Mouse (Mus musculus) midbrain, embryonic 13.5 days (tissue): Measurements from ENCODE around the gene Poc1b. TPM values are rescaled to one million over a fixed set of nuclear protein-coding genes. Genes with fewer than 3 reads are reported as not detected.

Source experiments
- ATAC-seq: fragments of 200-750 bp; cut with Nextera tagmentation; 2 replicates; pipeline ENCODE4 v1.8.0; 2017; ENCODE audit warnings: mild to moderate bottlenecking, moderate TSS enrichment, moderate library complexity
- H3K27ac ChIP-seq: fragments of 300-500 bp; sonication (generic); 2 replicates; pipeline ENCODE4 v1.5.1; 2015; ENCODE audit warnings: inconsistent platforms, mild to moderate bottlenecking, moderate library complexity
- H3K27me3 ChIP-seq: fragments of 300-500 bp; sonication (generic); 2 replicates; pipeline ENCODE4 v1.6.1; 2015; ENCODE audit warnings: mild to moderate bottlenecking, inconsistent platforms
- H3K36me3 ChIP-seq: fragments of 300-500 bp; sonication (generic); 2 replicates; pipeline ENCODE4 v1.6.1; 2015; ENCODE audit warnings: mild to moderate bottlenecking, inconsistent platforms
- H3K4me1 ChIP-seq: fragments of 300-500 bp; sonication (generic); replicated peaks from 2 replicates; pipeline ENCODE4 v1.6.1; 2015; ENCODE audit warnings: inconsistent platforms
- H3K4me2 ChIP-seq: fragments of 300-500 bp; sonication (generic); replicated peaks from 2 replicates; pipeline ENCODE4 v1.6.1; 2015; ENCODE audit warnings: moderate library complexity, mild to moderate bottlenecking, inconsistent platforms
- H3K4me3 ChIP-seq: fragments of 300-500 bp; sonication (generic); replicated peaks from 2 replicates; pipeline ENCODE4 v1.5.1; 2015; ENCODE audit warnings: mild to moderate bottlenecking, inconsistent platforms
- H3K9ac ChIP-seq: fragments of 300-500 bp; sonication (generic); replicated peaks from 2 replicates; pipeline ENCODE4 v1.6.1; 2015; ENCODE audit warnings: mild to moderate bottlenecking, inconsistent platforms
- H3K9me3 ChIP-seq: fragments of 300-500 bp; sonication (generic); 2 replicates; pipeline ENCODE4 v1.6.1; 2016; ENCODE audit warnings: mild to moderate bottlenecking, inconsistent platforms
- WGBS: fragments of 180-500 bp; shearing (Covaris S2); methylation state at CpG from one replicate; pipeline ENCODE4 v1.1.7; 2015; 5-methylcytosine and 5-hydroxymethylcytosine counted together
- polyA plus RNA-seq: library from polyadenylated mRNA; unstranded; fragments of >200 nt; fragmentation: Nextera tagmentation; extraction: Ambion mirVana; gene quantifications from 2 replicates; pipeline ENCODE4 v1.2.1, GENCODE M21; 2015

Poc1b gene
- polyA plus RNA-seq, 1 experiment from 2014 or later, result 13.7 TPM

DNA sequence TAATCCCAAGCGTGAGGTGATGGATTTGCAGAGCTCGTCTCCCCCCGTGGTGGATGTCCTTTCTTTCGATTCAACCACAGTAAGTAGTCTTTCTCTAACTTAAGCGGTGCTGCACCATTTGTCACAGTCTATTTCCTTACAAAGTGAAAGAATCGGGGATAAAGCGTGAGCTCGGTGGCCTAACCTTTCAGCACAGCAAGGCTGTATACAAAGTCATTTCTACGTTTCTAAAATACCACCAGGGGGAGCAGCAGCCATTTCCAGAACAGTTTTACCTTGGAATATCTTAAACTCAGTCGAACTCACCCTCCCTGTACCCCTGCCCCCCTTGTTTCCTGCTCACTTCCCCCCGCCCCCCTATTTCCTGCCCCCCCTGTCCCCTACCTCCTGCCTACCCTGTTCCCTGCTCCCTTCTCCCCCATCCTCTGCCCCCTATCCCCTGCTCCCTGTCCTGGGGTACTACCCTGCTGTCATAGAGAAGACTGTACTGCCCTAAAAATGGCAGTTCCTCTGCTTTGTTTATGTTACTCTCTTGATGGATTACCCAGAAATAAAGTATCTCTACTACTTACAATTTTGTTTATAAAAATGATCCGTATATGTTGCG lies 58.1 kb downstream of the Poc1b start:
- peak; percentile 75 for ATAC-seq
- no peak overlapping the region for H3K4me2 ChIP-seq
- peaks cover 3% of the 10 kb centered on the region for H3K36me3 ChIP-seq
- no peak overlapping the region for H3K4me3 ChIP-seq
- no peaks in the 10 kb centered on the region for H3K9me3 ChIP-seq
- H3K27ac ChIP-seq, result no peak overlapping the region
- H3K4me1 ChIP-seq, result 0 out of 2 replicates have a peak, but pooled peaks cover 6% of the 10 kb centered on the region
- H3K9ac ChIP-seq, result no peak overlapping the region
- 30% methylated on average over 13 of the region's 13 CpGs for WGBS
- no peaks in the 10 kb centered on the region for H3K27me3 ChIP-seq

DNA sequence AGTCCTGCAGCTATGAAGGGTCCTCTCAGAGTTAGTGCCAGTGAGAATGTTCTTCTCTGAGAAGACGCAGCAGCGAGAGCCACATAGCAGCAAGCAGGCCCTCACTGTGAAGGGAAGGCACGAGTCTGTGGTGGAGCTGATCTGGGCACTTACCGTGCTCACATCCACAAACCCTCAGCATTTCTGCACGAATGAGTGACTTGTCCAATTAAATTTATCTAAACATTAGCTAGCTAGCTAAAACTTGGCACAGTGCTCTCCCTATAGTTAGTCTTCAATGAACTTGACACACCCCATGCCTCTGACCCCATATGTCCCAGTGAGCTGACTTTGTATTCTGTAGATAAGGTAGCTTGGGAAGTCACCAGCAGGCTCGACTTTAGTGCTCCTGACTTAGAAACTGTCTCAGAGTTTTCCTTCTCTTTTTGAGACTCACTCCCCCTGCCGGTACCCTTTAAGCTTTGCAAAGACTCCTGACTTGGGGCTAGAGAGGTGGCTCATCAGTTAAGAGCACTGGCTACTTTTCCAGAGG lies 59.0 kb downstream of the Poc1b start:
- no peaks in the 10 kb centered on the region for H3K9me3 ChIP-seq
- 0 out of 2 replicates have a peak, but pooled peaks cover 6% of the 10 kb centered on the region for H3K4me1 ChIP-seq
- WGBS, result 78% methylated on average over 7 of the region's 7 CpGs
- no peak overlapping the region for H3K27ac ChIP-seq
- no peak overlapping the region for H3K4me2 ChIP-seq
- no peak overlapping the region for H3K9ac ChIP-seq
- H3K36me3 ChIP-seq, result no peaks in the 10 kb centered on the region
- no peak overlapping the region for H3K4me3 ChIP-seq
- H3K27me3 ChIP-seq, result no peaks in the 10 kb centered on the region
- no peak for ATAC-seq

DNA sequence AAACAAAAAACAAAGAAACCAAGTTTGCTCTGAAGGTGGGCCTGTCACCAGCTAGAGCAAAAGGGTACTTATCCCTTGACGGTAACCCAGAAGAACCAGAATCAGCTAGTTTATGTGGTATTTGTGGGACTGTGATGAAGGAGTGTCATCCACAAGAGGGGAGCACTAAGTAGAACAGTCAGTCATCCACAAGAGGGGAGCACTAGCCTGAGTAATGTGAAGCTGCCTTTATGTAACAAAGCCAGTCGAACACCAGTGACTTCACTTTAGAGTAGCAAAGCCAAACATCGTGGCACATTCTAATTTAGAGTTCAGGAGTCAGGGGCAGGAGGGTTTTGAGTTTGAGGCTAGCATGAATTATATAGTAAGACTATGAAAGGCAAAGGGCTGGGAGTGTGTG lies 59.6 kb downstream of the Poc1b start:
- no peaks in the 10 kb centered on the region for H3K27me3 ChIP-seq
- no peak for ATAC-seq
- WGBS, result 74% methylated on average over 3 of the region's 3 CpGs
- H3K9ac ChIP-seq, result no peak overlapping the region
- H3K4me3 ChIP-seq, result no peak overlapping the region
- H3K9me3 ChIP-seq, result no peaks in the 10 kb centered on the region
- no peak overlapping the region for H3K4me2 ChIP-seq
- H3K4me1 ChIP-seq, result 0 out of 2 replicates have a peak, but pooled peaks cover 7% of the 10 kb centered on the region
- no peak overlapping the region for H3K27ac ChIP-seq
- no peaks in the 10 kb centered on the region for H3K36me3 ChIP-seq

DNA sequence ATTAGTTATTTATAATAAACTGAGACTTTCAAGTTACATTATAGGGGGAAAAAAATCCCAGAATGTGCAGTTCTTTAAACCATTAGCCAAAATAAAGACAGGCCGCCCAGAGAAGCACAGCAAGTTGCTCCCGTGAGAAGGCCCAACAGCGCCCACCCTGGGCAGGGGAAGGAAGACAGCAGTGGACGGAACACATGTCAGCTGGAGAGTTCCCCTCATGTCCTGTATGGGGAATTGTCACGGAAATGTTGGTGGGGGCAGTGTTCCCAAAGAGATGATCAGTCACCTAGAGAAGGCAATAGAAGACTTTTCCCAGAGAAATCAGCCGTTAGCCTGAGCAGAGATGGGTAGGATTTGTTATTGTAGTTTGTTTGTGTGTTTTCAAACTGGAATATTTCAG lies 61.6 kb downstream of the Poc1b start:
- H3K4me3 ChIP-seq, result no peak overlapping the region
- no peak for ATAC-seq
- H3K4me2 ChIP-seq, result no peak overlapping the region
- H3K36me3 ChIP-seq, result no peaks in the 10 kb centered on the region
- no peaks in the 10 kb centered on the region for H3K9me3 ChIP-seq
- peaks cover 9% of the 10 kb centered on the region; the same call in 1 of the 2 replicates for H3K4me1 ChIP-seq
- H3K9ac ChIP-seq, result no peak overlapping the region
- H3K27ac ChIP-seq, result no peak overlapping the region
- WGBS, result 79% methylated on average over 6 of the region's 6 CpGs
- H3K27me3 ChIP-seq, result no peaks in the 10 kb centered on the region

DNA sequence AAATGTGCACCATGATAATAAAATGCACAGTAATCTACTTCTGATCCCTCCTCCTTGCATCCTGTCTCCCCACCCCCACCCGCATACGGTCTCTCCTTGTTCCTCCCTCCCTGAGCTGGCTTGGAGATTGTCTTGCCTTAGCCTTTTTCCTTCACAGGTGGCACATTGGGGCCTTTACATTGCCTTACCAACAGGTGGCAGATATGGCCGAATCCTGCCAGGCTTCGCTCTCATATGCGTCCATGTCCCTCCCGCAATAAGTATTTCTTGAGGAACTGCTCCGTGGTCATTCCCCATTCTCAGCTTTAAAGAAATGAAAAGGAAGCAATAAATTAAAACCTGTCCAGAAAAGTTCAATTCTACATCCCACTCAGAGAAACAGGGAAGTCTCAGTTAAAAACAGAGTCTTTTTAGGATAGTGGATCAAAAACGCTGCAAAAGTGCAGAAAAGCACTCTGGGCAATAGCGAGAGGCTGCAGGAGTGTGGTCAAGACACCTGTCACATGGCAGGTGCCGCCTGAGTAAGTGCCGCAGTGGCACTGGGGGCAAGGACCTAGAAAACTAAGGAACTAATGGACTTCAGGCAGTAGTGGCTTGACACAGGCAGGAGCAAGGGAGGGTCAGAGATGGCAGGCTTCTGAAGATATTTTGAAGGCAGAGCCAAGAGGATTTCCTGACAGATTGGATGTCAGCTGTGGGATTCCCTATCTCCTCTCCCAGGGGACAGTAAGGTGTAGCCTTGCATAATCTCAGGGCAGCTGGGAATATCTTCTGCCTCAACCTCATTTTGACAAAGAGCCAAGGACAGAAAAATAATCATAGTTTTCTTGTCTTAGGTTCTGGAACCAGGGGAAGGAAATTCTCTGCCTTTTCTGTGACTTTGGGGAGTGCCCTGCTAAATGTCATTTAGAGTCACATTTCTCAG lies 62.3 kb downstream of the Poc1b start:
- Histone ChIP-seq H3K4me1 (peaks cover 9% of the 10 kb centered on the region; the same call in 1 of the 2 replicates), H3K9ac (no peak overlapping the region), H3K27me3 (no peaks in the 10 kb centered on the region), H3K36me3 (no peaks in the 10 kb centered on the region), H3K4me3 (no peak overlapping the region), H3K9me3 (no peaks in the 10 kb centered on the region), H3K4me2 (no peak overlapping the region), H3K27ac (no peak overlapping the region)
- 84% methylated on average over 11 of the region's 11 CpGs for WGBS
- ATAC-seq, result no peak

DNA sequence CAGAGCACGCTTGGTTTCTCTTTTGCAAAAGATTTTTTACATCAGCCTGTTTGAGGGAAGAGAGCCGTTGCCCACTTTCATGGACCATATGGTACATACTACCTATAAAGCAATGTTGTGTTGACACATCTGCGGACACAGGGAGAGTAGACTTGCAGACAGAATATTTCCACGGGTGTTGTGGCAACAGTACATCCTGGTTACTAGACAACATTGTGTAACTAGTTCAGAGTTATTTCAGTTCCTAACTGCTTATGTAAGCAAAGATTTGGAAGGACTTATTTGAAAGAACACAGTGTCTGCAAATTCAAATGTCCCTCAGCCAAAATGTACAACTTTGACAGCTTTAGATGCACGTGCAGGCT lies 62.9 kb downstream of the Poc1b start:
- WGBS, result 88% methylated on average over 5 of the region's 5 CpGs

DNA sequence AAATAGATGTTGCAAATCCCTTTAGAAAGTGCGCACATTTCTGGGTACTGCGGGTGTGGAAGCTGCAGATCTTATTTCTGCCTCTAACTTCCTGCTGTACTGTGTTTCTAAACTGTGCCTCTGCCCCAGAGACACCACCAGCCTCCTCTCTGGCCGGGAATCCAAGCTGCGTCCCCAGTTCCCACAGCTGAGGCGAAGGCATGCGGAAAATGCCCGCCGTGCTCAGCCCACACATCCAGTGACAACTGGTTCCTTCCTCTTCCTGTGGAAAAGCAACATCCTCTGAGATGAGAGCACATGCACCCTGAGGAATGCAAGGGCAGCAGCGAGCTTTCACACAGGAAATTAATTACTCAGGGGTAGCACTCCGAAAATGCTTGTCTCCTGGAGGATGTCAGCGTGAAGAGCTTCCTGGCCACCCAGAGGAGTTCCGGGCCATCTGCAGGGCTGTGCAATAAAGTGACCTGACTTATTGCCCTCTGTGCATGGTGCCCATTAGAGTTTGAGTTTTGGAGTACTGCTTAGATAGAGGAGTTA lies 65.2 kb downstream of the Poc1b start:
- 27% methylated on average over 12 of the region's 12 CpGs for WGBS

More for the DNA sequence above, 62.9 kb downstream of the Poc1b start:
- Histone ChIP-seq H3K4me1 (peaks cover 9% of the 10 kb centered on the region; the same call in 1 of the 2 replicates), H3K4me3 (no peak overlapping the region), H3K36me3 (no peaks in the 10 kb centered on the region), H3K27me3 (no peaks in the 10 kb centered on the region), H3K4me2 (no peak overlapping the region), H3K27ac (no peak overlapping the region), H3K9ac (no peak overlapping the region), H3K9me3 (no peaks in the 10 kb centered on the region)
- ATAC-seq, result no peak

DNA sequence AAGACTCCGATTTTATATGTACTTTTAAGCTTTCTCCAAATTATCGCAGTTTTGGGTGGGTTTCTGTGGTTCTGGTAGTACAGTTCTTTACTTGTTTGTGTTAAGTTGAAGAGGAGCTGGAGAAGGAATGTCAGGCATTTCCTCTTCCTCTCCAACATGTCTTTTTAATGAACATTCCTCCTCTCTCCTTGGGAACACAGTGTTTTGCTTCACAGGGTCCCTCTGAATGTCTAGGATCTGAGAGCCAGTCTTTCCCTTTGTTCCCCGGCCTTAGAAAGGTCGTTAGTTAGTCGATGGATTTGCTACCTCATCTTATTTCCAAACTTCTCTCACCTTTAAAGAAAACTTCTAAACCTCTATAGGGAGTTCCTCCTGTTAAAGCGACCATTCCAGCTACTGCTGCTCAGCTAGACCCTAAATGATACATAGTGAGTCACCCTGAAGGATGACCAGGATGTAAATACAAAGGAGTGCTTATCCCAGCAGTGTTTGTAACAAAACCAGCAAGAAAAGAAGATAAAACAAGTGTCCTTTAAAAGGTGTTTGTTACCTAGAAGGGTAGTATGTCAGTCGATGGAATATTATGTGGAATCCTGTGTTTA lies 66.2 kb downstream of the Poc1b start:
- ATAC-seq, result no peak
- H3K9ac ChIP-seq, result no peak overlapping the region
- no peaks in the 10 kb centered on the region for H3K9me3 ChIP-seq
- 50% methylated on average over 7 of the region's 7 CpGs for WGBS
- no peaks in the 10 kb centered on the region for H3K27me3 ChIP-seq
- no peak overlapping the region for H3K27ac ChIP-seq
- no peak overlapping the region for H3K4me3 ChIP-seq
- peaks cover 9% of the 10 kb centered on the region; the same call in 1 of the 2 replicates for H3K4me1 ChIP-seq
- no peaks in the 10 kb centered on the region for H3K36me3 ChIP-seq
- H3K4me2 ChIP-seq, result no peak overlapping the region

More for the DNA sequence above, 65.2 kb downstream of the Poc1b start:
- no peaks in the 10 kb centered on the region for H3K27me3 ChIP-seq
- H3K27ac ChIP-seq, result no peak overlapping the region; the same call in 1 of the 2 replicates
- ATAC-seq, result peak; percentile 68; the same call in 1 of the 2 replicates
- no peak overlapping the region for H3K9ac ChIP-seq
- H3K9me3 ChIP-seq, result no peaks in the 10 kb centered on the region
- no peak overlapping the region for H3K4me2 ChIP-seq
- H3K4me3 ChIP-seq, result no peak overlapping the region
- H3K36me3 ChIP-seq, result no peaks in the 10 kb centered on the region
- H3K4me1 ChIP-seq, result peaks cover 9% of the 10 kb centered on the region; the same call in 1 of the 2 replicates

DNA sequence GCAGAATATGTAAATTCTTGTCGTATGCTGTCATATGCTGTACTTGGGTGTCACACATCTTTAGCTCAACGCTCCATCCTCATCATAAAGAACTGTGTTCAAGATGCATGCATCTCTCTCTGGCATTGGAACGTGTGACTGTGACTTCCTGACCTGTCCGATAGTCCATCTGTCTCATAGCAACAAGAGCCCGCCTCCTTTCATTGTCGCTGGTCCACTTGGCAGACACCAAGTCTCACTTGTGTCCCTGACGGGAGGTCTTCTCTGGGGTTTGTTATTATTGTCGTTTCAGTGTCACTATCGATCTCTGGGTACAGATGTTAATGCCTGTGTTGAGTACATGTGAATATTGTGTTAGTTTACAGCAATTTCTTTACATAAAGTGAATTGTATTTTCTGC lies 70.1 kb downstream of the Poc1b start:
- Histone ChIP-seq H3K4me3 (no peak overlapping the region), H3K27me3 (no peaks in the 10 kb centered on the region), H3K36me3 (peaks cover 3% of the 10 kb centered on the region; the same call in 1 of the 2 replicates), H3K9ac (no peak overlapping the region), H3K4me1 (peaks cover 5% of the 10 kb centered on the region; the same call in 1 of the 2 replicates), H3K27ac (no peak overlapping the region), H3K4me2 (no peak overlapping the region), H3K9me3 (no peaks in the 10 kb centered on the region)
- no peak for ATAC-seq
- 75% methylated on average over 9 of the region's 9 CpGs for whole genome bisulfite sequencing

DNA sequence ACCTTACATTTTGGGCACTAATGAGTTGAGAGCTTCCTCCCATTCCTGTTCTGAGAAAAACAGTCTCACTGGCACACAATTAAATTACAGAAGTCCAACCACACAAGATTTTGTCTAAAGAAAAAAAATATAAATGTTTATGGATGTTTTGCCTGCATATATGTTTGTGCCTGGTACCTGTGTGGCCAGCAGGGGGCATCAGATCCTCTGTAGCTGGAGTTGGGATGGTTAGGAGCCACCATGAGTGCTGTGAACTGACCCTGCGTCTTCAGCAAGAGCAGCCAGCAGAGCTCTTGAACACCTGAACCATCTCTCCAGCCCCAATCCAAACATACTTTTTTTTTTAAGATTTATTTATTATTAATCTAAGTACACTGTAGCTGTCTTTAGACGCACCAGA lies 71.3 kb downstream of the Poc1b start:
- H3K4me2 ChIP-seq, result no peak overlapping the region
- H3K4me3 ChIP-seq, result no peak overlapping the region
- no peaks in the 10 kb centered on the region for H3K9me3 ChIP-seq
- no peak for ATAC-seq
- WGBS, result 98% methylated on average over 2 of the region's 2 CpGs
- H3K9ac ChIP-seq, result no peak overlapping the region
- H3K4me1 ChIP-seq, result no peaks in the 10 kb centered on the region
- peaks cover 3% of the 10 kb centered on the region; the same call in 1 of the 2 replicates for H3K36me3 ChIP-seq
- no peaks in the 10 kb centered on the region for H3K27me3 ChIP-seq
- H3K27ac ChIP-seq, result no peak overlapping the region

DNA sequence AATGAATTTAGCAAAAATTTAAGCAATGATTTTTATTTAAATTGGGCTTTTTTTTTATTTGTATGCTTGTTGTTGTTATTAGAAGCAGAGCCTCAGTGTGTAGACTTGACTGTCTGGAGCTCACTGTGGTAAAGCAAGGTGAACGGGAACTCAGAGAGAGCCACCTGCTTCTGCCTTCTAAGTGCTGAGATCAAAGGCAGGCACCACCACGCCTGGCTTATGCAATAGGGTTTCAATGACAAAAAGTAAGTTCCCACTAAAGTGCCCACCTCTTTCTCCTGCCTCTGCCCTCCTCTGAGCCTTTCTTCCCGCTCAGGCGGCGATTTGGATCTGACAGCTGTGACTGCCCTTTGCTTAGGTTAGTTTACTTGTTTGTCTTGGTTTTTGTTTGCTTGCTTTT lies 72.3 kb downstream of the Poc1b start:
- no peaks in the 10 kb centered on the region for H3K27me3 ChIP-seq
- no peak overlapping the region for H3K4me2 ChIP-seq
- ATAC-seq, result no peak
- peaks cover 3% of the 10 kb centered on the region; the same call in 1 of the 2 replicates for H3K36me3 ChIP-seq
- no peaks in the 10 kb centered on the region for H3K9me3 ChIP-seq
- no peak overlapping the region for H3K9ac ChIP-seq
- H3K4me3 ChIP-seq, result no peak overlapping the region
- H3K27ac ChIP-seq, result no peak overlapping the region
- no peaks in the 10 kb centered on the region for H3K4me1 ChIP-seq
- WGBS, result 95% methylated on average over 5 of the region's 5 CpGs
